Mouse (Mus musculus): Measurements from ENCODE around the gene Gm20538.

The Gm20538 gene

DNA sequence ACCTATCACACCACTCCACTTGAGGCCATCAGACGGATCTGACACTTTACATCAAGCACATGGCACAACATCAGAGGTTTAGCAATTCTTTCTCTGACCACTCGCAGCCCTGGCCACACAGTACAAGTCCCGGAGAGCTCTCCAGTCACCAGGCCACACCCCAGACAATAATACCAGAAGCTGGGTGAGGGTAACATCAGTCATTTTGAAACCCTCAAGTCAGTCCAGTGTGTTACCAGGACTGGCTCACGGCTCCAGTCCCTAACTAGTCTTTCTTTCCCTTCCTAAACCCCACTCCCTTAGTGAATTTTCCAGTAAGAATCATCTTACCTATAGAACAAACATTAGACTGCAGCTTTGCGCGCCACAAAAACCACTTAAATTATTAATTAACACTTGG lies 22.6 kb downstream of the Gm20538 start:
- no peak for DNase-seq

DNA sequence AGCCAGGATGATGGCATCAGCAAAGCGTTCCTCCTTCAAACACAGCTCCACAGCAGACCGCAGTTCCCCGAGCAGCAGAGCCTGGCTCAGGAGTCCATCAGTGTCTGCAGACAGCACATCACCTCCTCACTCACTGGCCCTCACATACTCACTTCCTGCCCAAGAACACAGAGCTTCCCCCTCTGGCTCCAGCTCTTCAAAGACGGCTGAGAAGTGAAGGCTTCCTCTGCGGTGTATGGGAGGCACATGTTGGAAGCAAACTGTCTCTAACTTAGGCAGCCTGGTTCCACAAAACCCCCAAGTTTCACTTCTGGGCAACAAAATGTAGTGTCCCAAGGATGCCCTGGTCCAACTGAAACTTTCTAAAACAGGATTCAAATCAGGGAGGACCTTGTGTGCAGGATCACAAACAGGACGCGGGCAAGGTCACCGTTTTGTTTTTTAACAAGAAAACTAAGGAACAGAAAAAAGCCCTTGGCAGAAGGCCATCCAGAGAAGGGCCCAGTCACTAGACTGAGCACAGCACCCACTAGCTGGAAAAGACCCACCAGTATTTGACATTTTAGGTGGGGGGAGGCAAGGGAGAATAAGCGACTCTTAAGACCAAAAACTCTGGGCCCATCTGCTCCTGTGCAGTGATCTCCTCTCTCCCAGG lies 27.0 kb downstream of the Gm20538 start:
- DNase-seq: no peak

DNA sequence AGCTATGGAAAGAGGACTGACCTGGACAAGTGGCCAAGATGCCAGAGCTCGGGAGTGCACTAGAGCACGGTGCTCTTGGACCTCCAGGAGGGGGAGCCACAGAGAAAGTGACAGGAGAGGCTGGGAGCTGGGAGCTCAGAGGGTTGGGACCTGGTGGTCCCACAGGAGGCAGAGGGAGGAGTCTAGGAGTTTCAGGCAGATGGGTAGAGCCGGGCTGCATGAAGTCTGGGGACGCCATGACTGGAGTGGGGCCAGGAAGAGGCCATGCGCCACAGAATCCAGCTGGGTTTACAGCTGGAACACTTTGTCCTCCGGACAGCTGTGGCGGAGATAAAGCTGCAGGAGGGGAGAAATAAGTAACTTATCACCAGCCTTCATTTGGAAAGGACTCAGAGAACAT lies 33.5 kb downstream of the Gm20538 start:
- DNase-seq: no peak

DNA sequence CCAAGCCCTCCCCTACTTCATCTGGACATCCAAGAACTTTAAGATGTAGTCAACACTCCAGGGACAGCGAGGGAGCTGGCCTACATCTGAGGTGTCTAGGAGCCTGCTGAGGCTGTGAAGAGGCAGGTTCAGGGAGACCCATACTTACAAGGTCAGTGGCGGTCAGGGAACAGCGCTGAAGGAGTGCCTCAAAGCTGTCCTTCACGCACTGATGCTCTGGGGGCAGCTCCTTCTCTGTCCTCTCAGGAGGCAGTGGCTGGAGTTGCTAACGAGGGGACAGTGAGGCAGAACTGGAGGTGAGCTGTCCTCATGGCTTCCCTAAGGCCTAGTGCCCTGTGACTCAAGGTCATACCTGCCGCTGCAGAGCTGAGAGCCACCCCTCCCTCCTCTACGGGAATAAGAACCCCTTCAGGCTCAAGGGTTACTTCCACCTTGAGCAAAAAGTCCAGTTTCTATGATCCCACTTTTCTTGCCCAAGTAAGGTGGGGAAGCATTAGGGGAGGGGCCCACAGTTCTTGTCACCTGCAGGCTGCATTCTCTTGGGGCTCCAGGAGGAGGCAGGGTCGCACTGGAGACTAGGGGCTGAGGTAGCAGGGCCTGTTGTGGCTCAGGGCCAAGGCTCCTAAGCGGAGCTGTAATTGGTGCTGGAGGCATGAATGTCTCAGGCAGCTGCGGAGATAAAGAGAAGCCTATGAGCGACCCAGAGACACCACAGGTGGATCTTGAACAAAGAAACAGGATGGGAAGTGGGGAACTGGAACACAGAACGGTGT lies 34.4 kb downstream of the Gm20538 start:
- DNase-seq: no peak

DNA sequence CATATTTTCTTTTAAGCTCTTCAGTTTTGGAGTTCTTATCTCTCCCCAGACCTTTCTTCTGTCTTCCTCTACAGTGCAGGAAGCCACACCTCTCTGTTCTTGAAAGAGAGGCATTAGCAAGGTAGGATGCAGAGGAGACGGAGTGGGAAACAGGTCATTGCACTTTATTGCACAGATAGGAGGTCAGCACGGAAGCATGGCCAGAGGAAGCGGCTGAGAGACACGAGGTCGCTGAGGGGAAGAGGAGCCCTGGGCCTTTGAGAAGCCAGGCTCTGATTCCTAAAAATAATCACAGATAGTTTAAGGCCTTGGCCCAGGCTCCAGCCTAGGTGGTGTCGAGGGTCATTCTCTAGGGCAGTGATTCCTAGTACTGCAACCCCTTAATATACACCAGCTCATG lies 36.9 kb downstream of the Gm20538 start:
- DNase-seq: no peak

DNA sequence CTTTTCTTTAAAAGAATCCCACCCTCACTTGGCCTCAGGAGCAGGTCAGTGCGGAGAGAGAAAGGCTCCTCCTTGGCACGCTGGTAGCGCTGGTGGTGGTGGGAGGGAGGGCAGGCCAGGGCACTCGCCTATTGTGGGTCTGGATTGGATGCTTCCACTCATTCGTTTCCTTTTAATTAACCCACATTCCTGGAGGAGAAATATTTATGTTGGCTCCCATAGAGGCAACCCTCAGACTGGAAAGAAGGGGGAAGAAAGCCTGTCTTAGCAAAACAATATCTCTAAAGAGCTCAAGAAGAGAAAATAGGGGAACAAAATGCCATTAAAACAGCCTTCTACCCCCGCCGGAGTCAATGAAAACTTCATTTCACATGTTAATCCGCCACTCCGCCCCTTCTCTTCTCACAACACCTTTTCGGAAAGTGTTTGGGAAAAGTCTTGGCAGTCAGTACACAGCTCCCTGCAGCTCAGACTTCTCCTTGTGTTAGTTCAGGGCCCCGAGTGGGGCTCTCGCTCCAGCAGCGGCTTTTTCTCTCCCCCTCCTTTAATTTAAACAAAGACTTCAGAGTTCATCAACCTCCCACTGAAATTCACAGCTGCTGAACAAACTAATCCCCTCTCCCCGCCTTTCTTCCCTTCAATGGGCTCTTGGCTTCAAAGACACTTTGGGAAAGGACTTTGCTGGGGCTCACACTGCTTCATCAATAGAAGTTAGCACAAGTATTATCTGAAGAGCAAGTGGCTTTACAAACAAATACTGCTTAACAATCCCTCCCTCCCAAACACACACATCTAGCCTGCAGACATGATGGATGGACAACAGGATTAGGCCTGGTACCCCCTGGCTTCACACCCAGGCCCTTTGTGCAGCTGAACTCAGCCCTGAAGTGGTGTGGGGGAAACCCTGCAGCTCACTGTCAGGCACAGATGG lies 37.8 kb downstream of the Gm20538 start:
- no peak for DNase-seq

DNA sequence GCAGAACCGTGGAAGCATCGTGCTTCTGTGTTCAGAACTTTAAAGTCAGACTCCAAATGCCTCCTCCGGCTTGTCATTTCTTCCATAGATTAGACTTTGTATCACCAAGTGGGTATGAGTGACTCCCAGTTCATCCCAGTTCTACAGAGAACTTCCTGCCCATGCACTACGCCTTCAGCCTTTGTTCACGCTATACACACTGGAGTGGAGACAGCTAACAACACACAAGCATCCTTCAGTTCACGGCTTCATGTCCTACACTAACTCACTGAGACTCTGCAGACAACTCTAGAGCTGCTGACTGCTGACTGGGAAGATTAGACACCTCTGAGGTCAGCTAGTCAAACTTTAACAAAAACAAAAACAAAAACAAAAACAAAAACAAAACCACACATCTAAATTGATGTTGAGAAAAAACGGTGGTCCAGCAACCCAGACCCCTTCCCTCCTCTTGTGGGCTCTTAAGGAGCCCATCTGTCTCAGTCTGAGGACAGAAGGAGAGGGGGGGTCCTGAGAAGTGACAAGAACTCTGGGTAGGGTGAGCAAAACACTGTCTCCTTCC lies 38.6 kb downstream of the Gm20538 start:
- no peak for DNase-seq

DNA sequence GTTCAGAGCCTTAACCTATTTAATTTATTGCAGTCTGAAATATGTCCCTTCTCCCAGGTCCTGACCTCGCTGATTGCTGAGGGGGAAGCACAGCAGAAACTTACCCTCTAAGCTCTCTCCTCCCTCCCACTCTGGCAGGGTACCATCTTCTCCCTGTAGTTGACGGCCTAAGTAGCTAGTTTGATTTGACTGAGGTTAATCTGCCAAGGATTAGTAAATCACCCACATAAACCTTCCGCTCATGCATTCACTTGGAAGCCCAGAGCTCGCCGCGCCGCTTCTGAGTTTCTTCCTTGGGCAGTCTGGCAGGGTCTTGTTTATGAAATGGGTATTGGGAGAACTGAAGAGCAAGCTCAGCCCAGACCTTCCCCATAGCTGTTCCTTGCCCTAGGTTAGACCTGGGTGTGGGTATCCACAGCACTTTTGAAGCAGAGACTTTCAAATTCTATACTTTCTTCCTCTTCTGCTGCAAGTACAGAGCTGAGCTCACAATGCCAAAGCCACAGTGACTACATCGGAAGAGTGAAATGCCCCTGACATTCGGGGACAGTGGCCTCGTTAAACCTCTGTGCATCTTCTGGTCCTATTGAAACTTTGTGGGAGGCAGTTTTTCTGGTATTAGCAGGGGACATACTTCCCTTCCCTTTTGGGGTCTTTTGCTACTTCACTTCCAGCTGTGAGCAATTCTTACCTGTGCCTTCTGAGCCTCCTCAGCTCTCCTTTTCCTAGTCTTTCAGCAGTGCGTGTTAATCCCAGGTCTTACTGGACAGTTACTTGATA lies 39.4 kb downstream of the Gm20538 start:
- DNase-seq: no peak

DNA sequence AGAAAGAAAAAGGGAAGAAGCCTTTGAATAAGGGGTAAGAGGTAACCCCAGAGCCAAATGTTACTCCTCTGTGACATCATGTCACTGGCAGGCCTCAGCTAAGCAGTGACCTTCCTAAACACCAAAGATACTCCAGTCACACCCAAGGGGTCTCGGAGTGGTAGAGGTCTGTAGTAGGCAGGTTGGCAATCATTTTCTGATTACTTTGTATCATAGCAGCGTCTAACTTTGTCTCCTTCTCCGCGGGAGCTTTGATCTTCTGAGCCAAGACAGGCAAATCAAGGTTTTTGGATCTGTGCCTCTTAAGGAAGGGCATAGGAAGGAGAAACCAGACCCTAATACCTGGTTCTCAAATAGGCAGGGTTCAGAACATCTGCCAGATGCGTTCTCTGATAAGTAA lies 40.0 kb downstream of the Gm20538 start:
- no peak for DNase-seq

DNA sequence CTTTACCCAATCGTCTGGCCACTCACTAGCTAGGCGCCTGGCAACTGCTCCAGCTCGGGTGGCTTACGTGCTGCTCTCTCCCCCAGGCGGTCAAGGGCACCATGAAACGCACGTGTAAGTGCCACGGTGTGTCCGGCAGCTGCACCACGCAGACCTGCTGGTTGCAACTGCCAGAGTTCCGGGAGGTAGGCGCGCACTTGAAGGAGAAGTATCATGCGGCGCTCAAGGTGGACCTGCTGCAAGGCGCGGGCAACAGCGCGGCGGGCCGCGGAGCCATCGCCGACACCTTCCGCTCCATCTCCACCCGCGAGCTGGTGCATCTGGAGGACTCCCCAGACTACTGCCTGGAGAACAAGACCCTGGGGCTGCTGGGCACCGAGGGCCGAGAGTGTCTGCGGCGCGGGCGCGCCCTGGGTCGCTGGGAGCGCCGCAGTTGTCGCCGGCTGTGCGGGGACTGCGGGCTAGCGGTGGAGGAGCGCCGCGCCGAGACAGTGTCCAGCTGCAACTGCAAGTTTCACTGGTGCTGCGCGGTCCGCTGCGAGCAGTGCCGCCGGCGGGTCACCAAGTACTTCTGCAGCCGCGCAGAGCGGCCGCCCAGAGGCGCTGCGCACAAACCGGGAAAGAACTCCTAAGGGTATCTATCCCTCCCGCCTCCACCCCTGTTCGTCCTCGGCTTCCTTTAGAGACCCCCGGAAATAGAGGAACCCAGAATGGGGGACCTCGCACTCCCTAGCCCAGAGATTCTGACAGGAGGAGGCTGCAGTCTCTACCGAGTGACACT lies 41.0 kb downstream of the Gm20538 start:
- no peak for DNase-seq

DNA sequence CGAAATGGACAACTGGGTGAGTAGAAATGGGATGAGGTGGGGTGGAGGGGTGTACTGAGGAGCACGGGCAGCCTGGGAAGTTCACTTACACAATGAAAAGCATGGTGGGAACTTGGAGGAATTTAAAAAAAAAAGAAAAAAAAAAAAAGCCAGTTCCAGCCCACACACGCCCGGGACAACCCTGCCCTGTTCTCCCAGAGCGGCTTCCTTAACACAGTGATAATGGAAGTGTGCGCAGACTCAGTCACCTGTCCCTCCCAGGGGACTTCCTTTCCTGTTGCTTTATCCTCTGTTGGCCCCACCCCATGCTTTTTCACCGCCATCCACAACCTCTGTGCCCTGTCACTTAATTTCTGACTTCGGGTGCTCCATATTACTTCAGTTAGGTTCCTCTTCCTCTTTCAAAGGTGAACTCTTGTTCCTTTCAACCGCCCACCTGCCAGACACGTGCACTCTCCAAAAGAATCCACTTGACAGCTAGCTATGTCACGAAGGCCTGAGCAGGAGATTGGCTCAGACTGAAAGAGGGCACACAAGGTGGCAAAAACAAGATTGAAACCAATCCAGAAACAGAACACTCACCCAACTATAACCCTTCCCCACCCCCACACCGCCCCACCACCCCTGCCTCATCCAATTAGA lies 42.0 kb downstream of the Gm20538 start:
- DNase-seq: no peak

DNA sequence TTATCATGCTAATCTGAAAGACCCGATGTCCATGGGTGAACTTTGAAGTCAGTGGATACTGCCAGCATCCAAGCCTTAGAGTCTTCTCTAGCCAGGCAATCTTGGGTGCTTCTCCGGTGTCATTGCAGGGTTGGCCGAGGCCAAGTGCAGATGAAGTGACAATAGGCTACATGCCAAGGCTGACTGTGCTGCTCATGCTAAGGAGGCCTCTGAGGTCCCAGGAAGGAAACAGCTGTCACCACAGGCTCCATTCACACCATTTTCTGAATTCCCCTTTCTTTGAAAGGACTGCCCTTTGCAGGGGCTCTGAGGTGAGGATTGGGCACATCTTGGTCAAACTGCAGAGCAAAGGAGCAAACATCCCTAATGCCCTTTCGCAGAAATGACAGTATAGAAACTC lies 49.9 kb downstream of the Gm20538 start:
- DNase-seq: no peak

DNA sequence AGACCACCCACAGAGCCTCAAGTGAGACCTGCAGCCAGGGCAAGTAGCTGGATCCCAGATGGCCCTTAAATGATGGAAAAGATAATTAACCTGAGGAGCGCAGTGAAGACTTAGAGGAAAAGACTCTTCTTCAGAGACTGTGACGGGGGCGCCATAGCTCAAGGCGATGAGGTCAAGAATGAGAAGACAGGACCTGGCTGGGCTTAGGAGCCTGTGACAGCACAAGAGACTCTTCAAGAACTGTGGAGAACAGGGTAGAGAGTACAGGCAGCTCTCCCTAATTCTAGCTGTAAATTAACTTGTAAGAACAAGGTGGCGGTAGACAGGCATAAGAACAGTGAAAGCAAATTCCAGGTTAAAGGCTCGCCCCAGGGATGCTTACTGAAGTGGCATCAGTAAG lies 50.7 kb downstream of the Gm20538 start:
- DNase-seq: no peak

DNA sequence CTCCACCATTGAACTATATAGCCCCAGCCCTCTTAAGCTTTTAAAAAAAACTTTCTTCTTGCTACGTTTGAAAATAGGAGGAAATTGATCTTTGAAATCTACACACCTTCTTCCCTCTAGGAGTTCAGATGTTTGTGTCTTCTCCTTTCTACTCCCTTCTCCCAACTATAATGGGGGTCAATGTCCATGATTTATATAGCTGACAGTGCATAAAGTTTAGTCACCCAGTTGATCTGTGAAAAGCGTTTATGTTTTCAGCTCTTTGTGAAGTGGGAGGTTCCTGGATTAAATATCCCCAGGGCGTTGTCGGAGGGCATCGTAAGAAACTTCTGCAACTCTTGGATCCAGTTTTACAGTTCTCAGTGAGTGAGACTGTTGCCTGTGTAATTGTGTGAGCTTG lies 52.4 kb downstream of the Gm20538 start:
- no peak for DNase-seq

DNA sequence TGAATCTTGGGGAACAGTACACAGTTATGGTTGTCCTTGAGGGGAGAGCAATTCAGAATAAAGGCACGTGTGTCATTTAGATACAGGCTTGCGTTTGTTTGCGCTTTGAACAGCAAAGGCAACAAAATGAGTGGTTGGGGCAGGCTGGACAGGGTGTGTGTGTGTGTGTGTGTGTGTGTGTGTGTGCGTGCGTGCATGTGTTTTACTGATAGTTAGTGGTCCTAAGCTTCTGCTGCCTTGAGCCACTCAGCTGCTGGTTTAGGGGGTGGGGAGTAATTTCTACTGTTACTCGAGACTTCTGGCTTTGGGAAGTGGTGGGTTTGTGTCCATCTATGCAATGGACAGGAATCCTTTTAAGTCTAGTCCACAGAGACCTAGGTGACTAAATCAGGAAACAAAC lies 53.7 kb downstream of the Gm20538 start:
- no peak for DNase-seq

DNA sequence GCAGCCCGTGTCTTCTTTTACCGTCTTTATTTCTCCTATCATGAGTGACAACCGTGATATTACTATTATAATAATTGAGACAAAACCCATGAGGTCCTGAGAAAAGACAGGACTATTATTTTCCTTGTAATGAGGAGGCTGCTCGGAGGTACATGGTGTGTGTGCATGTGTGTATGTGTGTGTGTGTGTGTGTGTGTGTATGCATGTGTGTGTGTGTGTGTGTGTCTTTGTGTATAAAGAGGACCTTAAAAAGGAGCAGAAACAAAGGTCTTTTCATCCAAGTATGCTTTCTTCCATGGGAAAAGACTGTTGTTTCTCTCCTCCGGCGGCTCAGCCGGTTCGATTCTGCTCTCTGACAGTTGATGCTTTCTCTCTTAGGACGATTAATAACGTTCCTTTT lies 55.7 kb downstream of the Gm20538 start:
- no peak for DNase-seq

DNA sequence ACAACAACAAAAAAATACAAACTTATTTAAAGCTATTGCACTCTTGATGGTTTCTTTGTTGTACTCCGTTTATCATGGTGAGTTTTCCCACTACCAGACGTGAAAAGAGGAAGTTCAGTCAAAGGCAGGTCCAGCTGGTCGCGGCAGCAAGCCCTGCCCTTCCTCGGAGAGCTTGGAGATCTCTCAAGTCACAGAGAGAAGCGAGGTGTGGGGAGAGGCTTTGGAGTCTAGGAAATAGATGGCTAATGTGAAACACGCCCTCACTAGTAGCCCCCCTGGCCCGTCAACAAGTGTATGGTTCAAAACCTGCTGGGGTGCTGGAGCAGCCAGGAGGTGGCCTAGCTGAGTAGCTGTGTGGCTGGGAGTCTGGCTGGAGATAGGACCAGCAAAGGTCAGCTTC lies 56.1 kb downstream of the Gm20538 start:
- DNase-seq: no peak

Data from spleen, adult 18-20 months (tissue).